Mouse (Mus musculus) A20 (cell line): Measurements from ENCODE around the gene Astl.
A peak's percentile ranks its signal among the peaks of the same experiment; 100 is the strongest.

Source experiments
- DNase-seq: peaks from one replicate; pipeline ENCODE4 v3.0.0-alpha.2; 2011; ENCODE audit warnings: low read depth, low spot score

Astl gene

GRCm38 (mm10) chr2:127364452-127364851 lies 26.0 kb downstream of the Astl start:
- no peak for DNase-seq

- no peak for DNase-seq
These were observed 28.8 kb downstream of the Astl start for GRCm38 (mm10) chr2:127367126-127367820.

GRCm38 (mm10) chr2:127369703-127370376 lies 31.4 kb downstream of the Astl start:
- no peak for DNase-seq

- no peak for DNase-seq
These were observed 32.4 kb downstream of the Astl start for GRCm38 (mm10) chr2:127370561-127371483.

DNA sequence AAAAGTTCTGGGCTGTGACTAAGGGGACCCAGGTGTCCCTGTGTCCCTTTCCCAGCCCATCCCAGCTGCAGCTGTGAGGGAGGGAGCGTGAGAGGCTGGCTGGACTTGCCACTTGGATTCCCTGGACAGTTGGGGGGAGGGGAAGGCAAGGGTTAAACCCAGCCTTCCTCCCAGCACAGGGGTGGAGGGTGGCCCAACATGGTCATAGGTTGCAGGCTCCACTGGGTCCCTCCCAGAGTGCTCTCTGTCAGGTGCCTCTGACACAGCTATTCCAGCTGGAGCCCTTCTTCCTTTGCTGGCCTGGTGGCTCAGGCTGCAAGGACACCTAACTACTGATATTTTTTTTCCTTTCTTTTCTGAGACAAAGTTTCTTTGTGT lies 33.0 kb downstream of the Astl start:
- DNase-seq, result no peak

- DNase-seq, result no peak
These were observed 33.6 kb downstream of the Astl start for GRCm38 (mm10) chr2:127372082-127372481.

- DNase-seq, result no peak
These were observed 35.7 kb downstream of the Astl start for GRCm38 (mm10) chr2:127374131-127374530.

DNA sequence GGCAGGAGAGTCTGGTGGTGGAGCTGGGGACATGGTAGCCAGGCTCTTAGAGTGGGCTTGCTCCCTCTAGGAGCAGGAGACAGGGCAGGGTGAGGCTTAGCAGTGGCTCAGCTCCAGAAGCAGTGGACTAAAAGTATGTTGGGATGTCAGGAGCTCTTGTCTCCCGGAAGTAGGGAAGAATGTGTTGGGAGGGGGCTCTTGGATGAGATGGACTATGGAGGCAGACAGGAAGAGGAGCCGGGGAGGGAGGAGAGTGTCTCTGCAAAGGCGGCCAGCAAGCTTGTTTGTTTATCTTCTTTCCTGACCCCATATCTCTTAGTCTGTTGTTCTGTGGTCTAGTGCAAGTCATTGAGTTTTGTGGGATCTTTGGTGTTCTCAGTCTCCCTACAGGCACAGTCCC lies 36.6 kb downstream of the Astl start:
- DNase-seq, result no peak

DNA sequence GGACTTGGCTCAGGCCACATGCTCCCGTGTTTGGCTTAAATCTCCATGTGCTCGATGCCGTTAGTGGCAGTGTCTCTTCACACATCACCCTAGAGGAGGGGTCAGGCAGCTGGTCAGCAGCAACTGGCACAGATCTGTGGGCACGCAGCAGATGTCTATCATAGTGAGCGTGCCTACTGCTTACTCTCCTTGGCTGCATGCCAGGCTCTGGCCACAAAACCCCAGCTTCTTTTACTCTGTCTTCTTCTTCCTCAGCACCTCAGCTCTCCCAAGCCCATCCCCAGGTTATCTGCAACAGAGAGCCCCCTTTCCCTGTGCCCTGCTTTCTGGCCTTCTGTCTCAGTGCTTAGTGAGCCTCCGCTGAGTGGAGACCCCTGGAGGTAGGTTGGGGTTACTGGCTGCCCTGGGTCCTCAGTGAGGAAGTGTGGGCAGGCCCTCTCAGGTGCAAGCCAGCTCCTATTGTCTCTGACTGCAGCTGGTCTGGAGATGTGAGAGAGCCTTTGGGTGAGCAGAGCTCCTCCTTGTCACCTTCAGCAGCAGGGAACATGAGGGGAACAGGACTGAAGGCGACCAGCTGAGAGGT lies 37.4 kb downstream of the Astl start:
- peak; percentile 45 for DNase-seq

GRCm38 (mm10) chr2:127376423-127377051 lies 38.1 kb downstream of the Astl start:
- no peak for DNase-seq

GRCm38 (mm10) chr2:127377942-127378610 lies 39.6 kb downstream of the Astl start:
- no peak for DNase-seq

- DNase-seq, result no peak
These were observed 40.2 kb downstream of the Astl start for GRCm38 (mm10) chr2:127378611-127378990.

- no peak for DNase-seq
These were observed 40.8 kb downstream of the Astl start for GRCm38 (mm10) chr2:127379250-127379649.

DNA sequence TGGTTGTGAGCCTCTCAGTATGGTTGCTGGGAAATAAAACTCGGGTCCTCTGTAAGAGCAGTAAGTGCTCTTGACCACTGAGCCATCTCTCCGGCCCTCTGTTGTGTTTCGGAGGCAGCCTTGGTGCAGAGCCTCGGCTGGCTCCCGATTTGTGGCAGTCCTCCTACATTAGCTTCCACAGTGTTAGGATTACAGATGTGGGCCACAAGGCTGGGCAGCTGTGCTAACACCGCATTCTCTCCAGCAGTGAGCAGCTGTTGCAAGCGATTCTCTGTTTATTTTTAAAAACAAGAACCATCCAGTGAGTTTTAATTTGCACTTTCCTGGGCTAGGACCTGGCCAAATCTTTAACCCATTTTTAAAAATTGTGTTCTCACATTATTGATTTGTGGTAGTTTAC lies 45.4 kb downstream of the Astl start:
- DNase-seq, result no peak

DNA sequence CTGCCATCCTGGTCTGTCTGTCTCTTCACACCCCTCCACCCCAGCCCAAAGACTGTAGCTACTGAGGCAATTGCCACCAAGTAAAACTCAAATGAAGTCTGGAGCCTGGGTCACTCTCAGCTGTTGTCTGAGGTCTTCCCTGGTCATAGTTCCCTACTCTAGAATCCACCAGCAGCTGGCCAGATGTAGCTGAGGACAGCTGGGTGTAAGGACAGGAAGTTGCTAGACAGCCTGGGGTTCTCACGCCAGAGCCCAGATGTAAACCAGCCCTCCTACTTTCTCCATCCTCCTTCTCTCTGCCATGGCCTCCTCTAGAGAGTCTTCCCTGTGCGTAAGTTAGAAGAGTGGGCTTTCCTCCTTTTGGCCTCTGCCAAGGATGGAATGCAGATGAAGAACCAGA lies 49.1 kb downstream of the Astl start:
- no peak for DNase-seq

DNA sequence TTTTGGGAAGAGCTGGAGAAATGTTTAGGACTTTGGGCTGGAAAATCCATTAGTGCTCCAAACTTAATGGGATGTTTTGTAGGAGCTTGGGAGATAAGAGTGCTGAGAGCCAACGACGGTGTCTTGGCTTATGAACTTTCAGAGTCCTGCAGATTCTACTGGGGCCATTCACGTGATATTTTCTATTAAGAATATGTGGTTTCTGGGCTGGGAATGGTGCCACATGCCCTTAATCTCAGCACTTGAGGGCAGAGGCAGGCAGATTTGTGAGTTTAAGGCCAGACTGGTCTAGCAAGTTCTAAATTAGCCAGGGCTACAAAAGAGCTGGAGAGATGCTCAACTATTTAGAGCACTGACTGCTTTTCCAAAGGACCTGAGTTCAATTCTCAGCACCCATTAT lies 51.9 kb downstream of the Astl start:
- DNase-seq, result no peak

- DNase-seq, result no peak
These were observed 52.4 kb downstream of the Astl start for GRCm38 (mm10) chr2:127390846-127391245.

GRCm38 (mm10) chr2:127391323-127391722 lies 52.9 kb downstream of the Astl start:
- peak; percentile 9 for DNase-seq

- no peak for DNase-seq
These were observed 56.2 kb downstream of the Astl start for GRCm38 (mm10) chr2:127394606-127395161.

- DNase-seq, result no peak
These were observed 60.3 kb downstream of the Astl start for GRCm38 (mm10) chr2:127398738-127399137.
